Mouse (Mus musculus) left cerebral cortex, postnatal 4 days (tissue): ENCODE measurements around the gene Scfd2. TPM values are rescaled to one million over a fixed set of nuclear protein-coding genes. Genes with fewer than 3 reads are reported as not detected.

Source experiments
- DNase-seq: peaks from one replicate; pipeline ENCODE4 v3.0.0-alpha.2; 2022
- intact Hi-C: fragments of 180-260 bp; cut with DNase I; formaldehyde crosslinking; loops from one replicate; pipeline ENCODE4 v1.15.1; 2025
- total RNA-seq, 2 experiments: library from RNA; stranded (reverse); gene quantifications; 2 replicates each; pipeline ENCODE4 v1.2.3; 2021

Scfd2 gene
- total RNA-seq, 2 experiments from 2014 or later = 24.3 to 25.5 TPM

- intact Hi-C loops = loop anchor here (10.0 kb wide), 1 partner anchor 829 kb away; no protein-coding TSS in a partner anchor
- no peak for DNase-seq
These were observed 215.9 kb downstream of the Scfd2 start for GRCm38 (mm10) chr5:74315471-74316245.

- intact Hi-C loops = loop anchor here (10.0 kb wide), 1 partner anchor 830 kb away; no protein-coding TSS in a partner anchor
- no peak for DNase-seq
These were observed 217.1 kb downstream of the Scfd2 start for GRCm38 (mm10) chr5:74314501-74314900.

GRCm38 (mm10) chr5:74313542-74313941, 218.0 kb downstream of the Scfd2 start:
- DNase-seq = peak; percentile 46
- intact Hi-C loops = loop anchor here (10.0 kb wide), 1 partner anchor 831 kb away; no protein-coding TSS in a partner anchor

- no peak for DNase-seq
- intact Hi-C loops = loop anchor here (10.0 kb wide), 1 partner anchor 833 kb away; no protein-coding TSS in a partner anchor
These were observed 219.7 kb downstream of the Scfd2 start for GRCm38 (mm10) chr5:74311865-74312264.

- DNase-seq = peak; percentile 46
- intact Hi-C loops = loop anchor here (10.0 kb wide), 1 partner anchor 833 kb away; no protein-coding TSS in a partner anchor
These were observed 220.2 kb downstream of the Scfd2 start for GRCm38 (mm10) chr5:74311200-74311825.

GRCm38 (mm10) chr5:74310101-74310500, 221.5 kb downstream of the Scfd2 start:
- no peak for DNase-seq
- intact Hi-C loops = loop anchor here (10.0 kb wide), 1 partner anchor 835 kb away; no protein-coding TSS in a partner anchor

GRCm38 (mm10) chr5:74307242-74307641, 224.3 kb downstream of the Scfd2 start:
- intact Hi-C loops = no loop called here
- no peak for DNase-seq

- DNase-seq = no peak
- intact Hi-C loops = no loop called here
These were observed 225.9 kb downstream of the Scfd2 start for GRCm38 (mm10) chr5:74305533-74306189.

- intact Hi-C loops = no loop called here
- peak; percentile 37 for DNase-seq
These were observed 226.8 kb downstream of the Scfd2 start for GRCm38 (mm10) chr5:74304767-74305166.

- intact Hi-C loops = no loop called here
- DNase-seq = no peak
These were observed 229.2 kb downstream of the Scfd2 start for GRCm38 (mm10) chr5:74302331-74302730.

GRCm38 (mm10) chr5:74301443-74301842, 230.1 kb downstream of the Scfd2 start:
- intact Hi-C loops = no loop called here
- no peak for DNase-seq

- DNase-seq = no peak
- intact Hi-C loops = no loop called here
These were observed 230.6 kb downstream of the Scfd2 start for GRCm38 (mm10) chr5:74300931-74301330.

- no peak for DNase-seq
- intact Hi-C loops = no loop called here
These were observed 231.4 kb downstream of the Scfd2 start for GRCm38 (mm10) chr5:74300140-74300539.

GRCm38 (mm10) chr5:74297113-74297512, 234.4 kb downstream of the Scfd2 start:
- intact Hi-C loops = no loop called here
- no peak for DNase-seq

GRCm38 (mm10) chr5:74296096-74296495, 235.5 kb downstream of the Scfd2 start:
- intact Hi-C loops = no loop called here
- no peak for DNase-seq

GRCm38 (mm10) chr5:74293513-74293912, 238.0 kb downstream of the Scfd2 start:
- no peak for DNase-seq
- intact Hi-C loops = no loop called here

GRCm38 (mm10) chr5:74292050-74292449, 239.5 kb downstream of the Scfd2 start:
- intact Hi-C loops = no loop called here
- DNase-seq = no peak

GRCm38 (mm10) chr5:74291575-74291974, 240.0 kb downstream of the Scfd2 start:
- no peak for DNase-seq
- intact Hi-C loops = no loop called here

GRCm38 (mm10) chr5:74289957-74290356, 241.6 kb downstream of the Scfd2 start:
- DNase-seq = no peak
- intact Hi-C loops = loop anchor here (10.0 kb wide), 1 partner anchor 525 kb away; no protein-coding TSS in a partner anchor

GRCm38 (mm10) chr5:74288206-74288605, 243.4 kb downstream of the Scfd2 start:
- intact Hi-C loops = loop anchor here (10.0 kb wide), 1 partner anchor 523 kb away; no protein-coding TSS in a partner anchor
- no peak for DNase-seq

- intact Hi-C loops = loop anchor here (10.0 kb wide), 1 partner anchor 522 kb away; no protein-coding TSS in a partner anchor
- no peak for DNase-seq
These were observed 245.3 kb downstream of the Scfd2 start for GRCm38 (mm10) chr5:74286301-74286700.
